Mouse (Mus musculus) cerebellum, adult 11-12 months (tissue): ENCODE data around the gene Osbp.

Experiments
- DNase-seq: peaks from one replicate; pipeline ENCODE4 v3.0.0; 2022

Osbp gene

GRCm38 (mm10) chr19:12012615-12013014 is 46.9 kb downstream of the Osbp start:
- no peak for DNase-seq

GRCm38 (mm10) chr19:12013228-12013627 is 47.5 kb downstream of the Osbp start:
- DNase-seq = peak; percentile 64

GRCm38 (mm10) chr19:12015708-12016107 is 50.0 kb downstream of the Osbp start:
- DNase-seq = no peak

- DNase-seq = no peak
Measured at GRCm38 (mm10) chr19:12016192-12016591, 50.5 kb downstream of the Osbp start.

- no peak for DNase-seq
Measured at GRCm38 (mm10) chr19:12024149-12024548, 58.4 kb downstream of the Osbp start.

GRCm38 (mm10) chr19:12025333-12025732 is 59.6 kb downstream of the Osbp start:
- DNase-seq = no peak

GRCm38 (mm10) chr19:12026606-12027005 is 60.9 kb downstream of the Osbp start:
- DNase-seq = no peak

GRCm38 (mm10) chr19:12037727-12038126 is 72.0 kb downstream of the Osbp start:
- DNase-seq = no peak

- DNase-seq = no peak
Measured at GRCm38 (mm10) chr19:12041217-12041616, 75.5 kb downstream of the Osbp start, which contains the start of gene Olfr1423. Gene Olfr1423, minus strand, starts transcription at chr19:12041317.

GRCm38 (mm10) chr19:12043163-12043562 is 77.4 kb downstream of the Osbp start:
- DNase-seq = no peak
